Mouse (Mus musculus) heart, embryonic 10.5 days (tissue): ENCODE results near the gene Qpctl. TPM values are rescaled to one million over a fixed set of nuclear protein-coding genes. Genes with fewer than 3 reads are reported as not detected.

Experiments used
- DNase-seq: peaks from one replicate; pipeline ENCODE4 v3.0.0-alpha.2; 2017; ENCODE audit warnings: low spot score
- H3K27ac ChIP-seq: fragments of 300-500 bp; sonication (generic); 2 replicates; pipeline ENCODE4 v1.5.1; 2016; ENCODE audit warnings: mild to moderate bottlenecking
- H3K27me3 ChIP-seq: fragments of 300-500 bp; sonication (generic); 2 replicates; pipeline ENCODE4 v1.6.1; 2016; ENCODE audit warnings: mild to moderate bottlenecking; ENCODE audit not compliant: poor library complexity, insufficient read depth, severe bottlenecking
- H3K36me3 ChIP-seq: fragments of 300-500 bp; sonication (generic); 2 replicates; pipeline ENCODE4 v1.6.1; 2016; ENCODE audit warnings: mild to moderate bottlenecking, moderate library complexity
- H3K4me1 ChIP-seq: fragments of 300-500 bp; sonication (generic); 2 replicates; pipeline ENCODE4 v1.6.1; 2016; ENCODE audit warnings: mild to moderate bottlenecking
- H3K4me3 ChIP-seq: fragments of 300-500 bp; sonication (generic); 2 replicates; pipeline ENCODE4 v1.5.1; 2016; ENCODE audit warnings: mild to moderate bottlenecking, moderate library complexity
- H3K9me3 ChIP-seq: fragments of 300-500 bp; sonication (generic); 2 replicates; pipeline ENCODE4 v1.6.1; 2016; ENCODE audit warnings: mild to moderate bottlenecking, moderate library complexity
- WGBS: fragments of 180-500 bp; shearing (Covaris S2); methylation state at CpG from one replicate; pipeline ENCODE4 v1.1.7; 2016; 5-methylcytosine and 5-hydroxymethylcytosine counted together
- polyA plus RNA-seq: library from polyadenylated mRNA; unstranded; fragments of >200 nt; fragmentation: Nextera tagmentation; extraction: Ambion mirVana; gene quantifications from 2 replicates; pipeline ENCODE4 v1.2.1, GENCODE M21; 2016

The Qpctl gene
- polyA plus RNA-seq, 1 experiment from 2014 or later, result 12.1 TPM

DNA sequence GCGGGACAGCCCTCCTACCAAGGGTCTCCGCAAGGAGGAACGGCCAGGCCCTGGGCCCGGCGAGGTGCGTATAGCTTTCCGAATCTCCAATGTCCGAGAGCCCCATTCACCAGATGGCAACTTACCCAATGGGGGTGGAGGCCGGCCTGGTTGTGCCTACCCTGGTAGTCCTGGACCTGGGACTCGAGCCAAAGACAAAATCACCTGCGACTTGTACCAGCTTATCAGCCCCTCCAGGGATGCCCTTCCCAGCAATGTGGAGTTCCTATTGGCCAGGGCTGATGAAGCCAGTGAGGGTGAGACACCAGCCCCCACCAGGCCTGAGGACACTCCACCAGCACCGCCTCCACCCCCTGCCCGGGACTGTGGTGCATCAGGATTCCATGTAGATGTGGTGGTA lies 12.9 kb downstream of the Qpctl start:
- H3K9me3 ChIP-seq, result no peaks in the 10 kb centered on the region
- no peaks in the 10 kb centered on the region for H3K27me3 ChIP-seq
- H3K4me3 ChIP-seq, result no peak overlapping the region
- H3K4me1 ChIP-seq, result peaks cover 8% of the 10 kb centered on the region; the same call in 1 of the 2 replicates
- no peak overlapping the region for H3K27ac ChIP-seq
- 91% methylated on average over 13 of the region's 13 CpGs for WGBS
- peaks cover 69% of the 10 kb centered on the region for H3K36me3 ChIP-seq
- no peak for DNase-seq

DNA sequence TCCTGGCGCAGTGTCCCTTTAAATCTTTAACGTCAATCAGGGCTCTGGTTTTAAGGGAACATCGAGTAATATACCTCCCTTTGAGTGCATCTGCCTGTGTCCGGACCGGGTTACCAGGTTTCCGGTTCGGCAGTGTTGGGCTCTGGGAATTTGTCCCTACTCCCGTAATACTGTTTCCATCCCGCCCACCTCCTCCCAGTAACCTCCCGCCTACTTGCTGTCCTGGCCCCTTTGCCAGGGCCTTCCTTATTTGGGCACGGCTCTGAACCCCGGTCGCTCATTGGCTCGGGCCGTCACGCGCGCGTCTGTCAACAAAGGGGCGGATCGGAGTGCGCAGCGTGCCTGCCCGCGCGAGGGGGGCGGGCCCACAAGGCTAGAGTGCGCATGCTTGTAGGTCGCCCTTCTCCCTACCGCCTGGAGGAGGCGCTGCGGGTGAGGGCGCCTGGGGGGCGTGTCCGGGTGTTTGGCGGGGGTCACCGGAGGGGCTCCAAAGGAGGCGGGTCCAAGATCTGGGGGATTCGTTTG lies 17.7 kb downstream of the Qpctl start:
- DNase-seq, result peak; percentile 99
- Histone ChIP-seq H3K27me3 (no peaks in the 10 kb centered on the region), H3K4me3 (peak overlapping the region; percentile 61), H3K4me1 (peaks cover 20% of the 10 kb centered on the region), H3K27ac (peak overlapping the region; percentile 88), H3K9me3 (no peaks in the 10 kb centered on the region), H3K36me3 (peaks cover 48% of the 10 kb centered on the region)
- under 1% methylated on average over 39 of the region's 39 CpGs for WGBS

DNA sequence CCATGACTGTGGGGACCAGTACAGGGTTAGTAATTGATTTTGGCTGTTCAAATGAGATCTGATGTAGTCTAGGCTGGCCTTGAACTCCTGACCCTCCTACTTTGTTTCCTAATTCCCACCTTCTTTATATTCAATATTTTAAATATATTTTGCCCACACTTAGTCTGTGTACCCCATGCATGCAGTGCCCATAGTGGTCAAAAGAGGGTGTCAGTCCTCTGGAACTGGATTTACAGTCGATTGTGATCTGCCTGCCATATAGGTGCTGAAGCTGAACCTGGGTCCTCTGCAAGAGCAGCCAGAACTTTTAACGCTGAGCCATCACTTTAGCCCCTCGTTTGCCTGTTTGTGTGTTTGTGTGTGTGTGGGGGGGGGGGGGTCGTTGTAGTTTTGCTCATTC lies 18.4 kb downstream of the Qpctl start:
- H3K4me3 ChIP-seq, result peak overlapping the region; percentile 61
- no peaks in the 10 kb centered on the region for H3K27me3 ChIP-seq
- H3K27ac ChIP-seq, result peak overlapping the region; percentile 88
- 31% methylated on average over 4 of the region's 4 CpGs for WGBS
- peaks cover 46% of the 10 kb centered on the region for H3K36me3 ChIP-seq
- no peak for DNase-seq
- H3K4me1 ChIP-seq, result peaks cover 20% of the 10 kb centered on the region
- H3K9me3 ChIP-seq, result no peaks in the 10 kb centered on the region

- Histone ChIP-seq H3K27me3 (no peaks in the 10 kb centered on the region), H3K9me3 (no peaks in the 10 kb centered on the region), H3K36me3 (peaks cover 34% of the 10 kb centered on the region), H3K4me1 (peaks cover 20% of the 10 kb centered on the region), H3K4me3 (no peak overlapping the region), H3K27ac (no peak overlapping the region)
- WGBS, result 92% methylated on average over 5 of the region's 5 CpGs
- DNase-seq, result no peak
Observed at GRCm38 (mm10) chr7:19129396-19129795, 19.7 kb downstream of the Qpctl start.

DNA sequence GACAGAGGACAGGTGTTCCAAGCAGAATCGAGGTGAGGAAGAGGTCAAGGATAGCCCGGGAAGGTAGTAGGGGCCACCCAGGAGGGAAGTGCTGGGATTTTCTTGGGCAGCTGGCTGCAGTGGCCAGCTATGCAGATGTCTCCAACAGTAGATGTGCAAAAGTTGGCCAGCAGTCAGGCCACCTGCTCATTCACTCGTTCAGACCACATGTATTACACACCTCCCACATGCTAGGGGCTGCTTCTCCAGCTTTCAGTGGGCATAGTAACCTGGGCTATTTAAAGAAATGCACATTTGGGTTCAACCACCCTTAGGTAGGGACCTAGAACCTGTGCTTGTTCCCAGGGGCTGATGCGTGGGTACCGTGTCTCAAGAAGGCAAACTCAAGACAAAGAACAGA lies 21.3 kb downstream of the Qpctl start:
- 88% methylated on average over 5 of the region's 5 CpGs for WGBS
- no peaks in the 10 kb centered on the region for H3K27me3 ChIP-seq
- no peaks in the 10 kb centered on the region for H3K9me3 ChIP-seq
- peaks cover 20% of the 10 kb centered on the region for H3K4me1 ChIP-seq
- H3K27ac ChIP-seq, result no peak overlapping the region
- no peak overlapping the region for H3K4me3 ChIP-seq
- DNase-seq, result no peak
- H3K36me3 ChIP-seq, result peaks cover 31% of the 10 kb centered on the region

- DNase-seq, result no peak
- H3K4me3 ChIP-seq, result no peak overlapping the region
- no peaks in the 10 kb centered on the region for H3K9me3 ChIP-seq
- H3K4me1 ChIP-seq, result peaks cover 16% of the 10 kb centered on the region
- H3K27ac ChIP-seq, result no peak overlapping the region
- peaks cover 28% of the 10 kb centered on the region for H3K36me3 ChIP-seq
- H3K27me3 ChIP-seq, result no peaks in the 10 kb centered on the region
- 90% methylated on average over 6 of the region's 6 CpGs for WGBS
Observed at GRCm38 (mm10) chr7:19124713-19125112, 24.4 kb downstream of the Qpctl start.

GRCm38 (mm10) chr7:19121686-19122085 lies 27.4 kb downstream of the Qpctl start:
- peaks cover 23% of the 10 kb centered on the region for H3K4me1 ChIP-seq
- H3K9me3 ChIP-seq, result no peaks in the 10 kb centered on the region; the same call in 1 of the 2 replicates
- WGBS, result 93% methylated on average over 4 of the region's 4 CpGs
- H3K4me3 ChIP-seq, result no peak overlapping the region
- peaks cover 6% of the 10 kb centered on the region; the same call in 1 of the 2 replicates for H3K36me3 ChIP-seq
- DNase-seq, result no peak
- 0 out of 2 replicates have a peak, but pooled peaks cover 4% of the 10 kb centered on the region for H3K27me3 ChIP-seq
- H3K27ac ChIP-seq, result no peak overlapping the region

- Histone ChIP-seq H3K4me1 (peaks cover 23% of the 10 kb centered on the region), H3K4me3 (peak within 1 kb of the TSS; percentile 85), H3K36me3 (no peaks in the 10 kb centered on the region; the same call in 1 of the 2 replicates), H3K27ac (peak within 1 kb of the TSS; percentile 89), H3K9me3 (no peaks in the 10 kb centered on the region; the same call in 1 of the 2 replicates), H3K27me3 (0 out of 2 replicates have a peak, but pooled peaks cover 4% of the 10 kb centered on the region)
- WGBS, result 2% methylated on average over 34 of the region's 34 CpGs
- peak; percentile 98 for DNase-seq
Observed at GRCm38 (mm10) chr7:19119631-19120429, 29.3 kb downstream of the Qpctl start, which contains the start of gene Fbxo46. Gene Fbxo46 (plus strand): TSS chr7:19119859.

DNA sequence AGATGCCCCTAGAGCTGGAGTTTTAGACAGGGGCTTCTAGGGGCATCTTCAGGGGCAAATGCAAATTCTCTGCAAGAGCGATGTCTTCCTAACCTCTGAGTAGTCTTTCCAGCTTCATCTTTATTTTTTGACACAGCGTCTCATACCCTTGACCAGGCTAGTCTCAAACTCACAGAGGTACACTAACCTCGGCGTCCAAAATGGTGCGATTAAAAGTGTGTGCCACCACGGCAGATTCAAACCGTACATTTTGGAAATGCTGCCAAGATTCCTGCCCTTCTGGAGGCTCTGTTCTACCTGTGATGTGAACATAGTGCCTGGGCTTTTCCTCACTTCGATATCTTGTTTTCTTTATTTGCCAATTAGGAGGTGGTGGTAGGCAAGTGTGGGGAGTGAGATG lies 30.0 kb downstream of the Qpctl start:
- no peaks in the 10 kb centered on the region; the same call in 1 of the 2 replicates for H3K36me3 ChIP-seq
- peak overlapping the region; percentile 85; the same call in 1 of the 2 replicates for H3K4me3 ChIP-seq
- no peaks in the 10 kb centered on the region; the same call in 1 of the 2 replicates for H3K9me3 ChIP-seq
- 0 out of 2 replicates have a peak, but pooled peaks cover 4% of the 10 kb centered on the region for H3K27me3 ChIP-seq
- H3K4me1 ChIP-seq, result peaks cover 23% of the 10 kb centered on the region
- WGBS, result 86% methylated on average over 8 of the region's 8 CpGs
- 0 out of 2 replicates have a peak overlapping the region, but pooled peaks have one; percentile 49 for H3K27ac ChIP-seq
- no peak for DNase-seq

DNA sequence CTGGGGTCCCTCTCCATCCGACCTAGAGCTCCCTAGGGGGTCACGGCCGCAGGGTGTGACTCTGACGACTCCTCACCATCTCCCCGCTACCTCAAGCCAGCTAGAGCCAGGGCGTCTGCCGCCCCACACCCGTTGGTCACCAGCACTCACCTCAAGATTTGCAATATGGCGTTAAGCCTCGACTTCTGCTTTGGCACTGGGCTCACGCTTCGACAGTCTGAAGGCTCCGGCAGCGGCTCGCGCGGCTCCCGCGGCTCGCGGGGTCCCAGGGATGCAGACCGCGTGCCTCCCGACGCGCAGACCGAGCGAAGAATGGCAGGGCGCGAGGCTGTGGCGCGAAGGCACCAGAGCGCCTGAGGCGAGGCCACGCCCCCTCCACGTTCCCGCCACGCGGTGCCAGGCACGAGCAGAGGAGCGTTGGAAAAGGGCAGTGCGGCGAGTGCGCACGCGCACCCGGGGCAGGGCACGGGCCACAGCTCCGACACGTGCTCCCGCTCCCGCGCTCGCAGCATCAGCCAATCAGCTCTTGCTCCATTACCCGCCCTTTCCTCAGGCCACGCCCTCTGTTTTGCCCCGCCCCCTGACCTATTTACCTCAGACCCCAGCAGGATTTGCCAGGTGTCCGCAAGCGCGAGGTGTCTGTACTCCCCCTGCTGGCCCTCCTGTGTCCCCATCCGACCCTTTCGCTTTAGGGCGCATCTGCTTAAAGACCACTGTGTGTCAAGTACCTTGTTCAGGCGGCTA lies 30.9 kb downstream of the Qpctl start, which contains the start of gene Gm4969:
TSS of gene Gm4969 (minus strand) at position 341 of the 744 bp plus-strand sequence.
- H3K9me3 ChIP-seq, result no peaks in the 10 kb centered on the region; the same call in 1 of the 2 replicates
- H3K27me3 ChIP-seq, result 0 out of 2 replicates have a peak, but pooled peaks cover 4% of the 10 kb centered on the region
- H3K4me3 ChIP-seq, result peak within 1 kb of the TSS; percentile 49
- peak within 1 kb of the TSS; percentile 78 for H3K27ac ChIP-seq
- H3K4me1 ChIP-seq, result peaks cover 23% of the 10 kb centered on the region
- WGBS, result 19% methylated on average over 64 of the region's 64 CpGs
- no peaks in the 10 kb centered on the region; the same call in 1 of the 2 replicates for H3K36me3 ChIP-seq
- DNase-seq, result peak; percentile 88

GRCm38 (mm10) chr7:19109565-19109964 lies 39.5 kb downstream of the Qpctl start:
- Histone ChIP-seq H3K4me1 (peaks cover 10% of the 10 kb centered on the region; the same call in 1 of the 2 replicates), H3K9me3 (no peaks in the 10 kb centered on the region), H3K27ac (no peak overlapping the region), H3K4me3 (no peak overlapping the region), H3K36me3 (no peaks in the 10 kb centered on the region), H3K27me3 (no peaks in the 10 kb centered on the region)
- WGBS, result 72% methylated on average over 1 of the region's 1 CpGs
- no peak for DNase-seq

- Histone ChIP-seq H3K9me3 (no peaks in the 10 kb centered on the region; the same call in 1 of the 2 replicates), H3K36me3 (0 out of 2 replicates have a peak, but pooled peaks cover 4% of the 10 kb centered on the region), H3K27me3 (no peaks in the 10 kb centered on the region), H3K27ac (no peak overlapping the region), H3K4me1 (peaks cover 10% of the 10 kb centered on the region; the same call in 1 of the 2 replicates), H3K4me3 (no peak overlapping the region)
- 54% methylated on average over 3 of the region's 3 CpGs for WGBS
- no peak for DNase-seq
Observed at GRCm38 (mm10) chr7:19107436-19107835, 41.7 kb downstream of the Qpctl start.
